8 mouse cellular contexts compared by ENCODE assay signal in the genomic region with DNA sequence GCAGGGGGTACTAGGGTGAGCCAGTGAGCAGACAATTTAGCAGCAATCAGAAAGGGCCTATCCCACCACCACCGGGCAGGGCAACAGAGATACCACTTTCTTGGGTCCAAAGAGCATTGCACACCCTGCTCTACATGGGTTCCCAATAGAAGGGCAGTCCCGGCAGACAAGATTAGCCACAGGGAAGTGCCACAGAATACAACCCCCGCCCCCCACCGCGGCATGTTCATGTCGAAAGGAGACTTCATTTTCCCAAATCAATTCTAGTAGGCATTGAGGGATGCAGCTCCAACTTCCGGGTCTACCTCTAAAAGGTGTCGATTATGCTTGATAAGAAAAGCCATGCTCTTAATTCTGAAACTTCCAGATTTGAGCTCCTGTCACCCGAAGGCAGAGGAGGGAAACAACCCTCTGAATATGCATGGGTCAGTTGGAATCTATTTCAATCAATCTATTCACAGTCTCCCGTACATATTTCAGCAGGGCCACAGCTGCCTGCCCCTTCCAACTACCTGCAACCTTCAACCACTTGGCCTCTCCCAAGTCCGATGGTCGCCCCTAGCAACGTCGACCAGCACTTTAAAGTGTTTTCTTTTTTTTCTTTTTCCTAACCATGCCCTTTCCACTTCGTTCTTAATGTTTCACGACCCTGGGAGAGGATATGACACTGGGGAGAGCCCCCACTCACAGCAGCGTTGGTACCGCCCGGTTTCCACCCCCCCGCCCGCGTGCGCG. TPM values are rescaled to one million over a fixed set of nuclear protein-coding genes. Genes with fewer than 3 reads are reported as not detected.
DNase-seq lines count a peak whose midpoint lies in the region; ATAC-seq and TF ChIP-seq lines count a peak whose summit lies in the region.

No protein-coding gene starts in this region.

- no peaks in the 10 kb centered on the region for H3K9me3 ChIP-seq in E14TG2a.4 (ENCODE audit: low read length)
- no peaks in the 10 kb centered on the region for H3K9me3 ChIP-seq in forebrain, embryonic 10.5 days
- no peaks in the 10 kb centered on the region for H3K9me3 ChIP-seq in limb, embryonic 15.5 days

- peak overlapping the region; percentile 90 for H3K9ac ChIP-seq in limb, embryonic 15.5 days

- intact Hi-C loops in gastrocnemius, adult 2 months (cut with DNase I), result loop anchor here (2.0 to 5.0 kb wide), 3 partner anchors 41 to 58 kb away; a partner anchor contains a TSS
- intact Hi-C loops in gastrocnemius, postnatal 36 days (cut with DNase I), result loop anchor here (5.0 kb wide), 1 partner anchor 36 kb away; no protein-coding TSS in a partner anchor

- peak overlapping the region; percentile 92 for H3K27ac ChIP-seq in gastrocnemius, adult 2 months
- H3K27ac ChIP-seq in forebrain, embryonic 10.5 days, result peak overlapping the region; percentile 95
- H3K27ac ChIP-seq in limb, embryonic 15.5 days, result peak overlapping the region; percentile 95

- peaks cover 70% of the 10 kb centered on the region for H3K36me3 ChIP-seq in E14TG2a.4 (ENCODE audit: insufficient read depth, low read length)
- peaks cover 54% of the 10 kb centered on the region for H3K36me3 ChIP-seq in forebrain, embryonic 10.5 days (replicated peaks)
- peaks cover 40% of the 10 kb centered on the region for H3K36me3 ChIP-seq in limb, embryonic 15.5 days

- no peak for TF ChIP-seq CTCF in gastrocnemius, adult 2 months (IDR thresholded peaks at IDR 0.05)
- TF ChIP-seq CTCF in E14TG2a.4 (conservative IDR thresholded peaks at IDR 0.05; ENCODE audit: low read length), result no peak

- H3K4me2 ChIP-seq in limb, embryonic 15.5 days, result peak overlapping the region; percentile 71

- ATAC-seq in limb, embryonic 15.5 days (ENCODE audit: insufficient number of reproducible peaks, low FRiP score, low TSS enrichment, low read depth), result no peak

- H3K4me1 ChIP-seq in E14TG2a.4 (replicated peaks; ENCODE audit: low read depth, low read length), result peaks cover 76% of the 10 kb centered on the region
- peaks cover 29% of the 10 kb centered on the region for H3K4me1 ChIP-seq in forebrain, embryonic 10.5 days
- peaks cover 13% of the 10 kb centered on the region for H3K4me1 ChIP-seq in limb, embryonic 15.5 days

- no peak for DNase-seq in gastrocnemius, adult 2 months
- DNase-seq in gastrocnemius, postnatal 36 days, result no peak
- DNase-seq in forebrain, embryonic 10.5 days (ENCODE audit: extremely low spot score, low spot score), result no peak
- peak; percentile 15 for DNase-seq in retina, postnatal 1 day
- DNase-seq in spleen, adult 18-20 months, result no peak
- no peak for DNase-seq in ovary, postnatal 14 days (ENCODE audit: low spot score)

- H3K27me3 ChIP-seq in E14TG2a.4 (ENCODE audit: insufficient read depth, low read length), result no peaks in the 10 kb centered on the region
- no peaks in the 10 kb centered on the region for H3K27me3 ChIP-seq in forebrain, embryonic 10.5 days (ENCODE audit: poor library complexity, severe bottlenecking)
- no peaks in the 10 kb centered on the region for H3K27me3 ChIP-seq in limb, embryonic 15.5 days

- 5% methylated on average over 24 of the region's 24 CpGs for WGBS in forebrain, embryonic 10.5 days
- WGBS in limb, embryonic 15.5 days, result 5% methylated on average over 24 of the region's 24 CpGs

- H3K4me3 ChIP-seq in gastrocnemius, adult 2 months, result peak overlapping the region; percentile 88
- H3K4me3 ChIP-seq in E14TG2a.4 (replicated peaks; ENCODE audit: low read length), result peak overlapping the region; percentile 90
- H3K4me3 ChIP-seq in forebrain, embryonic 10.5 days, result peak overlapping the region; percentile 70
- peak overlapping the region; percentile 67 for H3K4me3 ChIP-seq in limb, embryonic 15.5 days

RNA-seq across cellular contexts. Expression of a gene that starts 0.7 kb away (rescaled TPM):
- total RNA-seq in gastrocnemius, adult 2 months (2021), result 1 to 10 TPM; 1.2 to 1.6 TPM
- total RNA-seq in gastrocnemius, postnatal 36 days (2021), result 1 to 10 TPM; 1.6 TPM
- polyA plus RNA-seq in forebrain, embryonic 10.5 days (2016; fragmentation: Nextera tagmentation; extraction: Ambion mirVana), result 3.1 and 3.3 TPM in 2 replicates
- 1.2 and 1.6 TPM in 2 replicates for polyA plus RNA-seq in limb, embryonic 15.5 days (2015; fragmentation: Nextera tagmentation; extraction: Ambion mirVana)

RNA-seq across cellular contexts. Expression of a gene that starts 0.7 kb away (rescaled TPM):
- total RNA-seq in gastrocnemius, adult 2 months (2021), result 10 to 100 TPM; 17.1 to 19.5 TPM
- 10 to 100 TPM; 13.8 to 17.9 TPM for total RNA-seq in gastrocnemius, postnatal 36 days (2021)
- polyA plus RNA-seq in forebrain, embryonic 10.5 days (2016; fragmentation: Nextera tagmentation; extraction: Ambion mirVana), result 94.3 and 103 TPM in 2 replicates
- polyA plus RNA-seq in limb, embryonic 15.5 days (2015; fragmentation: Nextera tagmentation; extraction: Ambion mirVana), result 49.6 and 55.0 TPM in 2 replicates

RNA-seq across cellular contexts. Expression of a gene that starts 17.7 kb away (rescaled TPM):
- total RNA-seq in gastrocnemius, adult 2 months (2021), result 10 to 100 TPM; 39.0 to 49.0 TPM
- 10 to 100 TPM; 37.5 to 40.4 TPM for total RNA-seq in gastrocnemius, postnatal 36 days (2021)
- polyA plus RNA-seq in forebrain, embryonic 10.5 days (2016; fragmentation: Nextera tagmentation; extraction: Ambion mirVana), result 60.9 and 61.7 TPM in 2 replicates
- polyA plus RNA-seq in limb, embryonic 15.5 days (2015; fragmentation: Nextera tagmentation; extraction: Ambion mirVana), result 53.3 and 57.9 TPM in 2 replicates

RNA-seq across cellular contexts. Expression of a gene that starts 18.2 kb away (rescaled TPM):
- total RNA-seq in gastrocnemius, adult 2 months (2021), result under 1 TPM; 0.26 to 0.39 TPM
- total RNA-seq in gastrocnemius, postnatal 36 days (2021), result under 1 TPM in 1 of 2 experiments, not detected in 1; 0.17 TPM
- polyA plus RNA-seq in forebrain, embryonic 10.5 days (2016; fragmentation: Nextera tagmentation; extraction: Ambion mirVana), result 0.50 and 0.82 TPM in 2 replicates
- 0.60 and 0.93 TPM in 2 replicates for polyA plus RNA-seq in limb, embryonic 15.5 days (2015; fragmentation: Nextera tagmentation; extraction: Ambion mirVana)

RNA-seq across cellular contexts. Expression of a gene that starts 24.2 kb away (rescaled TPM):
- total RNA-seq in gastrocnemius, adult 2 months (2021), result not detected
- not detected for total RNA-seq in gastrocnemius, postnatal 36 days (2021)
- 1.5 and 1.9 TPM in 2 replicates for polyA plus RNA-seq in forebrain, embryonic 10.5 days (2016; fragmentation: Nextera tagmentation; extraction: Ambion mirVana)
- 0.56 TPM in 1 of 2 replicates, not detected in the other for polyA plus RNA-seq in limb, embryonic 15.5 days (2015; fragmentation: Nextera tagmentation; extraction: Ambion mirVana)
